Mouse (Mus musculus): ENCODE measurements around the gene Pigs.

DNA sequence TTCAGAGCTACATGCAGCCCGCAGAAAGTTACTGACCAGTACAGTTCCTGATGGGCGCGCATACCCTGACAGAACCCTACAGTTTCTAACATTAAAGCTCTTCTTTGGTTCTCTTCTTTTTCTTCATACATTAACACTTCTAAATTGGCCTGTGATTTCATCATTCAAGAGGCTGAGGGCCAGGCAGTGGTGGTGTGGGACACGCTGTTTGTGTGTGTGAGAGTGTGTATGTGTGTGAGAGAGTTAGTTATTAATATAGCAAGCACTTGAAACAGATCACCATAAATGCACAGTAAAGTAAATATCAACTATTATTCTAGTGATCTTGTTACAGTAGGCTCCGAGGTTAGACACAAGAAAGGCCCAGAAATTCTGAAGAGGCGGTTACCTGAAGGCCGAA lies 27.3 kb upstream of the Pigs start:
- TF ChIP-seq TAL1 (IDR thresholded peaks at IDR 0.05; ENCODE audit: low read length) (no peak), GATA1 (IDR thresholded peaks at IDR 0.05; ENCODE audit: low read length) (no peak)
